Mouse (Mus musculus) spleen, adult 2 months (tissue): Measurements from ENCODE around the gene Bfsp2. TPM values are rescaled to one million over a fixed set of nuclear protein-coding genes. Genes with fewer than 3 reads are reported as not detected.

ENCODE experiments used
- DNase-seq, 2 experiments: peaks; one replicate each; pipeline versions ENCODE4 v3.0.0 to v3.0.0-alpha.2; 2012 to 2021; ENCODE audit warnings: low spot score in 2 of 2, low read depth in 1 of 2
- H3K27ac ChIP-seq: fragments of 200-500 bp; 2 replicates; pipeline ENCODE4 v1.5.1; 2012; ENCODE audit warnings: low read length, inconsistent platforms; ENCODE audit not compliant: insufficient read depth
- H3K27me3 ChIP-seq: fragments of 200-500 bp; 2 replicates; pipeline ENCODE4 v1.6.1; 2012; ENCODE audit warnings: mild to moderate bottlenecking, moderate library complexity, low read length, inconsistent platforms; ENCODE audit not compliant: control insufficient read depth, insufficient read depth
- H3K36me3 ChIP-seq: fragments of 200-500 bp; 2 replicates; pipeline ENCODE4 v1.6.1; 2012; ENCODE audit warnings: mild to moderate bottlenecking, low read length, inconsistent platforms; ENCODE audit not compliant: control insufficient read depth, insufficient read depth
- H3K4me1 ChIP-seq: fragments of 200-500 bp; 2 replicates; pipeline ENCODE4 v1.6.1; 2011; ENCODE audit warnings: inconsistent platforms; ENCODE audit not compliant: control insufficient read depth, insufficient read depth, insufficient read length
- H3K4me3 ChIP-seq: fragments of 200-500 bp; 2 replicates; pipeline ENCODE4 v1.5.1; 2011; ENCODE audit warnings: mild to moderate bottlenecking, inconsistent platforms; ENCODE audit not compliant: insufficient read depth, insufficient read length; ENCODE audit errors: extremely low read depth
- CTCF ChIP-seq: fragments of 200-500 bp; IDR thresholded peaks from 2 replicates; pipeline ENCODE4 v1.5.1; 2011; ENCODE audit warnings: mild to moderate bottlenecking, inconsistent platforms; ENCODE audit not compliant: insufficient read depth, insufficient read length, insufficient replicate concordance; ENCODE audit errors: extremely low read depth
- POLR2A ChIP-seq: fragments of 200-500 bp; IDR thresholded peaks from 2 replicates; pipeline ENCODE4 v1.6.1; 2011; ENCODE audit warnings: low read depth, low read length, inconsistent platforms
- WGBS: fragments of 180-500 bp; shearing (Covaris S2); methylation state at CpG from one replicate; pipeline ENCODE4 v1.1.7; 2018; 5-methylcytosine and 5-hydroxymethylcytosine counted together
- polyA plus RNA-seq: library from polyadenylated mRNA; depleted of rRNA; stranded (reverse); fragments of >200 nt; gene quantifications from 2 replicates; pipeline ENCODE4 v1.2.3, GENCODE M21; 2012

The Bfsp2 gene
- polyA plus RNA-seq, 1 experiment: 6.9 TPM

GRCm38 (mm10) chr9:103403331-103403973 lies 76.8 kb downstream of the Bfsp2 start:
- Histone ChIP-seq H3K36me3 (no peaks in the 10 kb centered on the region), H3K27me3 (no peaks in the 10 kb centered on the region), H3K27ac (no peak overlapping the region), H3K4me1 (no peaks in the 10 kb centered on the region), H3K4me3 (no peak overlapping the region)
- DNase-seq: no peak
- no peak for TF ChIP-seq POLR2A
- TF ChIP-seq CTCF: no peak
- WGBS: 76% methylated on average over 4 of the region's 4 CpGs

- whole genome bisulfite sequencing: 90% methylated on average over 21 of the region's 21 CpGs
- Histone ChIP-seq H3K36me3 (no peaks in the 10 kb centered on the region), H3K27me3 (no peaks in the 10 kb centered on the region), H3K27ac (no peak overlapping the region), H3K4me1 (no peaks in the 10 kb centered on the region), H3K4me3 (no peak overlapping the region)
- TF ChIP-seq POLR2A (no peak), CTCF (no peak)
- no peak for DNase-seq
Measured at GRCm38 (mm10) chr9:103398509-103399157, 81.6 kb downstream of the Bfsp2 start.

GRCm38 (mm10) chr9:103393256-103393655 lies 87.0 kb downstream of the Bfsp2 start:
- DNase-seq: no peak
- Histone ChIP-seq H3K27me3 (no peaks in the 10 kb centered on the region), H3K36me3 (no peaks in the 10 kb centered on the region), H3K4me3 (no peak overlapping the region), H3K4me1 (no peaks in the 10 kb centered on the region), H3K27ac (no peak overlapping the region)
- no peak for TF ChIP-seq CTCF
- TF ChIP-seq POLR2A: no peak
- WGBS: 96% methylated on average over 11 of the region's 11 CpGs

- H3K36me3 ChIP-seq: no peaks in the 10 kb centered on the region
- H3K27ac ChIP-seq: no peak overlapping the region
- 70% methylated on average over 6 of the region's 6 CpGs for WGBS
- no peak for DNase-seq
- TF ChIP-seq POLR2A (no peak), CTCF (no peak)
- no peaks in the 10 kb centered on the region for H3K4me1 ChIP-seq
- no peak overlapping the region for H3K4me3 ChIP-seq
- H3K27me3 ChIP-seq: no peaks in the 10 kb centered on the region
Measured at GRCm38 (mm10) chr9:103391796-103392372, 88.3 kb downstream of the Bfsp2 start.

DNA sequence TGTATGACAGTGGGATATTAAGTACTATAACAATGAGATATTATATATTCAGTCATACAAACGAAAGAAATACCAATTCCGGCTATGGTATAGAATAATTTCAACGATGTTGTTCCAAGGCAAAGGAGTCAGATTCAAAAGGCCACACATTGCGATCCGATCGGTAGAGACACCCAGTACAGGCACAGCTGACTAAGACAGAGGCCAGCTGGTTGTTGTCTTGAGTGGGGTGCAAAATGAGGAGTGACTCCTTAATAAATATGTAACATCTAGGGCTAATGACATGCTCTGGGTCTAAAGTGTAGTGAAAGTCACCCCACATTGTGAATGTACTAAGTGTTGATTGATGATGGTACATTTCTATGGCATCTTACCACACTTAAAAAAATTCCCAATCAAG lies 91.0 kb downstream of the Bfsp2 start:
- TF ChIP-seq CTCF (no peak), POLR2A (no peak)
- Histone ChIP-seq H3K36me3 (no peaks in the 10 kb centered on the region), H3K4me3 (no peak overlapping the region), H3K4me1 (no peaks in the 10 kb centered on the region), H3K27me3 (no peaks in the 10 kb centered on the region), H3K27ac (no peak overlapping the region)
- WGBS: 94% methylated on average over 6 of the region's 6 CpGs
- no peak for DNase-seq

DNA sequence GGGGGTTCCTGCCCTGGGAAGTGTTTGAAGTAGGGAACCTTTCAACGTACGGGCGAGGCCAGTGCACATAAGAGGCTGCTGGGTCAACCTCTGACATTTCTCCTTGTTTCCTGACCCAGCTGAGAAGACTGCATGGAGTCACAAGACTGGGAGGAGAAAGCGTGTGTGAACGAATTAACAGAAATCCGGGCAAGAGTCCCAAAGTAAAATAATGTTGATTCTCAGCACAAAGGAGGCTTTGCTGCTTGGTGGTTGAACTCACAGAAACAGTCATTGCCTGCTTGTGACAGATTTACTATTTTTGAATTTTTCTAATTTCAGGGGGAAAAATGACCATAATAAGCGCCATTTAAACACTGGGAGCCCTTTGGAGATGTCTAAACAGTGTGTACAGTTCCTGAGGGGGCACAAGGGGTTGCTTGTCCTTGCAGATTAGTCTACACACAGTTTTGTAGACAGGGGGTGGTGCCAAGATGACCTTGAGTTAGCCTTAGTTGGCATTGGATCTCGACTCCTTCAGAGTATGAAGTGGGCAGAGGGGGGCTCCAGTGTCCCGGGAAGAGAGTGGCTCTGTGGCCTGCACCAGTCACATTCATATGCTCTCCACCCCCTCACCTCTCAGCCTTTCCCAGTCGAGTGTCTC lies 93.1 kb downstream of the Bfsp2 start:
- TF ChIP-seq POLR2A: no peak
- TF ChIP-seq CTCF: no peak
- Histone ChIP-seq H3K4me1 (no peaks in the 10 kb centered on the region), H3K4me3 (no peak overlapping the region), H3K27me3 (no peaks in the 10 kb centered on the region), H3K27ac (no peak overlapping the region), H3K36me3 (no peaks in the 10 kb centered on the region)
- DNase-seq: no peak
- WGBS: 87% methylated on average over 10 of the region's 10 CpGs
